8 mouse cellular contexts compared by ENCODE assay signal in the genomic region with DNA sequence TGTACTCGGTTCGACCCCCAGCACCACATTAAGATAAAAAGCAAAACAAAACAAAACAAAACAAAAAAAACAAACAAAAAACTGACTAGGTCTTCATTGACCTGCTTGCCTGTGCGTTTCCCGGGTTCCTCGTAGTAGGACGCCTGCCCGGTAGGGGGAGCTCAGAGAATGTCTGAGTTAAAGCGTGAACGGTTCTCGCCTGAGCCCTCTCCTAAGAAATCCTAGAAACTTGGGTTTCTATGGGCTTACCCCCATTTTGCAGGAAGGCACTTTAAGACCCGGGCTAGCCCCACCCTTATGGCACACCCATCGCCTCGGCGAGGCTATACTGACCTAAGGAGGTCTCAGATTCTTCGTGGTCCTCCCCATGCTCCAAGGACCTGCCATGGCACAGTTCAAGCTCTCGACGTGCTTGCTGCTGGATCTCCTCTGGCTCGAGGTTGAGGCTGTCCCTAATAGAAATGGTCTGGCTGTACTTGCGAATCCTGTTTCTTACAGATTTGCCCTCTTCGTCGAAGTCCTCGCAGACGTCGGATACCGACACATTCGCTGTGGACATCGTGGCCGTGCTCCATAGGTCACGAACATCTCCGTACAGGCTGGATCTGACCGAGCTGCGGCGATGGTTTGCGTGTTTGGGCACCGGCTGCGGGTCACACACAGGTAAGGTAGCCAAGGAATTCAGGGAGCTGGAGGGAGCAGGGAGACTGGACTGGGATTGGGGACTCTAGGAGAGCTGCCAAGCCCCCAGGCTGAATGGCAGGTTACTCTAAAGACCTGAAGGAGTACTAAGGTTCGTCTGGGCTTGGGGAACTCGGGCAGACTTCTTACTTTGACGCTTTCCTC. TPM values are rescaled to one million over a fixed set of nuclear protein-coding genes. Genes with fewer than 3 reads are reported as not detected.
DNase-seq lines count a peak whose midpoint lies in the region; ATAC-seq and TF ChIP-seq lines count a peak whose summit lies in the region.

No protein-coding gene starts in this region.

- ATAC-seq in intestine, embryonic 14.5 days (replicated peaks; ENCODE audit: low FRiP score, low TSS enrichment, low read depth) = no peak
- no peak for ATAC-seq in inflammation-experienced regulatory T-cells, adult 6 months

- H3K4me3 ChIP-seq in intestine, embryonic 14.5 days (ENCODE audit: low read depth, low read length) = peak overlapping the region; percentile 14
- peak overlapping the region; percentile 90 for H3K4me3 ChIP-seq in megakaryocyte, embryonic 14.5 days (replicated peaks)
- peak overlapping the region; percentile 42 for H3K4me3 ChIP-seq in small intestine, adult 2 months (ENCODE audit: low read depth, low read length)

- peak; percentile 79; the same call in 1 of the 2 replicates for TF ChIP-seq CTCF in small intestine, adult 2 months (IDR thresholded peaks at IDR 0.05; ENCODE audit: extremely low read depth, insufficient read length, insufficient replicate concordance, low read depth, low read length)

- intact Hi-C loops in left cerebral cortex, postnatal 10 days (cut with DNase I) = loop anchor here (5.0 to 10.0 kb wide), 2 partner anchors 100 to 432 kb away; no protein-coding TSS in a partner anchor

- no peak overlapping the region for H3K27ac ChIP-seq in intestine, embryonic 14.5 days (ENCODE audit: low read depth)
- H3K27ac ChIP-seq in small intestine, adult 2 months (ENCODE audit: insufficient read depth, low read depth, low read length) = no peak overlapping the region

- H3K9me3 ChIP-seq in intestine, embryonic 14.5 days (ENCODE audit: control insufficient read depth, low read length) = no peaks in the 10 kb centered on the region
- peaks cover 7% of the 10 kb centered on the region for H3K9me3 ChIP-seq in megakaryocyte, embryonic 14.5 days

- 5% methylated on average over 39 of the region's 39 CpGs for WGBS in intestine, embryonic 14.5 days
- 4% methylated on average over 39 of the region's 39 CpGs for WGBS in small intestine, adult 2 months

- no peak for TF ChIP-seq POLR2A in small intestine, adult 2 months (IDR thresholded peaks at IDR 0.05; ENCODE audit: low read depth, low read length)

- peaks cover 18% of the 10 kb centered on the region for H3K4me1 ChIP-seq in intestine, embryonic 14.5 days (replicated peaks; ENCODE audit: control insufficient read depth, insufficient read depth, low read length)
- H3K4me1 ChIP-seq in megakaryocyte, embryonic 14.5 days = peaks cover 78% of the 10 kb centered on the region
- peaks cover 13% of the 10 kb centered on the region for H3K4me1 ChIP-seq in small intestine, adult 2 months (ENCODE audit: control insufficient read depth, insufficient read depth, insufficient read length, low read length)

- peak overlapping the region; percentile 40 for H3K4me2 ChIP-seq in intestine, embryonic 14.5 days (ENCODE audit: low read length)

- H3K27me3 ChIP-seq in intestine, embryonic 14.5 days (replicated peaks; ENCODE audit: control insufficient read depth, insufficient read depth, low read length) = peaks cover 62% of the 10 kb centered on the region
- peaks cover 44% of the 10 kb centered on the region for H3K27me3 ChIP-seq in megakaryocyte, embryonic 14.5 days (replicated peaks)
- peaks cover 36% of the 10 kb centered on the region for H3K27me3 ChIP-seq in small intestine, adult 2 months (ENCODE audit: control insufficient read depth, insufficient read depth, low read length)

- peak; percentile 66 for DNase-seq in Muller cell, postnatal 12 days (ENCODE audit: inconsistent ontology term)
- peak; percentile 94 for DNase-seq in cerebellum, adult 9-10 months
- peak; percentile 87 for DNase-seq in gastrocnemius, postnatal 10 days
- DNase-seq in intestine, embryonic 14.5 days (ENCODE audit: low spot score) = peak; percentile 90
- DNase-seq in left cerebral cortex, postnatal 10 days (ENCODE audit: extremely low spot score in 1 of 2, low spot score in 2 of 2) = peak; percentile 82 to 87

- no peak overlapping the region for H3K9ac ChIP-seq in intestine, embryonic 14.5 days (ENCODE audit: low read length)

- H3K36me3 ChIP-seq in intestine, embryonic 14.5 days (ENCODE audit: control insufficient read depth, insufficient read depth, low read length) = no peaks in the 10 kb centered on the region
- H3K36me3 ChIP-seq in megakaryocyte, embryonic 14.5 days (replicated peaks; ENCODE audit: low read length) = peaks cover 8% of the 10 kb centered on the region
- H3K36me3 ChIP-seq in small intestine, adult 2 months (ENCODE audit: control insufficient read depth, insufficient read depth, low read length) = no peaks in the 10 kb centered on the region

RNA-seq across cellular contexts. Expression of a gene that starts 0.5 kb away (rescaled TPM):
- total RNA-seq in gastrocnemius, postnatal 10 days (2021) = not detected
- 0.70 and 1.4 TPM in 2 replicates for polyA plus RNA-seq in intestine, embryonic 14.5 days (2014; fragmentation: Nextera tagmentation; extraction: Ambion mirVana)
- 10 to 100 TPM; 14.0 to 20.6 TPM for total RNA-seq in left cerebral cortex, postnatal 10 days (2021)
- 0.83 TPM in 1 of 2 replicates, not detected in the other for polyA plus RNA-seq in megakaryocyte, embryonic 14.5 days (2012; ENCODE audit: insufficient read depth, low replicate concordance)
- polyA plus RNA-seq in small intestine, adult 2 months (2012; rRNA removed) = not detected in 2 replicates
- polyA plus RNA-seq in inflammation-experienced regulatory T-cells, adult 6 months (2017; shearing (Covaris generic)) = under 1 TPM in 1 of 3 experiments, not detected in 2; 0.59 TPM

RNA-seq across cellular contexts. Expression of a gene that starts 3.1 kb away (rescaled TPM):
- total RNA-seq in gastrocnemius, postnatal 10 days (2021) = 10 to 100 TPM; 45.8 to 45.9 TPM
- polyA plus RNA-seq in intestine, embryonic 14.5 days (2014; fragmentation: Nextera tagmentation; extraction: Ambion mirVana) = 7.5 and 9.9 TPM in 2 replicates
- 10 to 100 TPM; 41.4 to 43.5 TPM for total RNA-seq in left cerebral cortex, postnatal 10 days (2021)
- 56.1 and 76.3 TPM in 2 replicates for polyA plus RNA-seq in megakaryocyte, embryonic 14.5 days (2012; ENCODE audit: insufficient read depth, low replicate concordance)
- 168 and 346 TPM in 2 replicates for polyA plus RNA-seq in small intestine, adult 2 months (2012; rRNA removed)
- polyA plus RNA-seq in inflammation-experienced regulatory T-cells, adult 6 months (2017; shearing (Covaris generic)) = 1 to 10 TPM; 2.3 to 4.4 (median 4.2) TPM

RNA-seq across cellular contexts. Expression of a gene that starts 9.6 kb away (rescaled TPM):
- not detected for total RNA-seq in gastrocnemius, postnatal 10 days (2021)
- 0.22 TPM in 1 of 2 replicates, not detected in the other for polyA plus RNA-seq in intestine, embryonic 14.5 days (2014; fragmentation: Nextera tagmentation; extraction: Ambion mirVana)
- 10 to 100 TPM; 36.6 to 38.1 TPM for total RNA-seq in left cerebral cortex, postnatal 10 days (2021)
- 0.08 TPM in 1 of 2 replicates, not detected in the other for polyA plus RNA-seq in megakaryocyte, embryonic 14.5 days (2012; ENCODE audit: insufficient read depth, low replicate concordance)
- polyA plus RNA-seq in small intestine, adult 2 months (2012; rRNA removed) = not detected in 2 replicates
- polyA plus RNA-seq in inflammation-experienced regulatory T-cells, adult 6 months (2017; shearing (Covaris generic)) = not detected

RNA-seq across cellular contexts. Expression of a gene that starts 14.8 kb away (rescaled TPM):
- total RNA-seq in gastrocnemius, postnatal 10 days (2021) = 100 to 1,000 TPM; 150 to 152 TPM
- polyA plus RNA-seq in intestine, embryonic 14.5 days (2014; fragmentation: Nextera tagmentation; extraction: Ambion mirVana) = 116 and 139 TPM in 2 replicates
- total RNA-seq in left cerebral cortex, postnatal 10 days (2021) = 100 to 1,000 TPM; 280 to 318 TPM
- polyA plus RNA-seq in megakaryocyte, embryonic 14.5 days (2012; ENCODE audit: insufficient read depth, low replicate concordance) = 209 and 955 TPM in 2 replicates
- polyA plus RNA-seq in small intestine, adult 2 months (2012; rRNA removed) = 94.6 and 180 TPM in 2 replicates
- 100 to 1,000 TPM; 209 to 245 (median 241) TPM for polyA plus RNA-seq in inflammation-experienced regulatory T-cells, adult 6 months (2017; shearing (Covaris generic))

RNA-seq across cellular contexts. Expression of a gene that starts 15.2 kb away (rescaled TPM):
- total RNA-seq in gastrocnemius, postnatal 10 days (2021) = 10 to 100 TPM; 45.2 to 48.1 TPM
- polyA plus RNA-seq in intestine, embryonic 14.5 days (2014; fragmentation: Nextera tagmentation; extraction: Ambion mirVana) = 136 and 150 TPM in 2 replicates
- 10 to 100 TPM; 42.5 to 49.6 TPM for total RNA-seq in left cerebral cortex, postnatal 10 days (2021)
- polyA plus RNA-seq in megakaryocyte, embryonic 14.5 days (2012; ENCODE audit: insufficient read depth, low replicate concordance) = 107 and 147 TPM in 2 replicates
- 29.0 and 52.3 TPM in 2 replicates for polyA plus RNA-seq in small intestine, adult 2 months (2012; rRNA removed)
- polyA plus RNA-seq in inflammation-experienced regulatory T-cells, adult 6 months (2017; shearing (Covaris generic)) = 100 to 1,000 TPM; 143 to 219 (median 200) TPM

Comparison
In these comparisons a context has a peak if more than half of its experiments do, and no peak if none do; other contexts are left out.
1. H3K4me3 ChIP-seq: peak in every context shown above with its lines; median percentile 90 in megakaryocyte, embryonic 14.5 days; 42 in small intestine, adult 2 months; 14 in intestine, embryonic 14.5 days.